Mouse (Mus musculus) heart, postnatal 36 days (tissue): Measurements from ENCODE around the gene Epop. TPM values are rescaled to one million over a fixed set of nuclear protein-coding genes. Genes with fewer than 3 reads are reported as not detected.
A peak's percentile ranks its signal among the peaks of the same experiment; 100 is the strongest.

ENCODE experiments used
- DNase-seq, 2 experiments: peaks; one replicate each; pipeline ENCODE4 v3.0.0; 2021 to 2022
- intact Hi-C: fragments of 180-260 bp; cut with DNase I; formaldehyde crosslinking; loops from one replicate; pipeline ENCODE4 v1.15.1; 2025
- total RNA-seq, 2 experiments: library from RNA; stranded (reverse); gene quantifications; 2 replicates each; pipeline ENCODE4 v1.2.3; 2021

Epop gene
- total RNA-seq, 2 experiments from 2014 or later, result 0.95 to 2.4 TPM

GRCm38 (mm10) chr11:97631938-97632337 lies 2.4 kb upstream of the Epop start:
- peak; percentile 81 to 86 for DNase-seq
- intact Hi-C loops, result no loop called here

GRCm38 (mm10) chr11:97631500-97631899 lies 2.0 kb upstream of the Epop start:
- no peak for DNase-seq
- intact Hi-C loops, result no loop called here

- DNase-seq, result no peak
- intact Hi-C loops, result no loop called here
Measured at GRCm38 (mm10) chr11:97631046-97631445, 1.5 kb upstream of the Epop start.

- intact Hi-C loops, result loop anchor here (5.0 kb wide), 1 partner anchor 222 kb away; no protein-coding TSS in a partner anchor
- DNase-seq, result peak; percentile 13 to 36
Measured at GRCm38 (mm10) chr11:97628568-97629518, 659 bp downstream of the Epop start.

GRCm38 (mm10) chr11:97628303-97628567 lies 1.3 kb downstream of the Epop start:
- intact Hi-C loops, result loop anchor here (5.0 kb wide), 1 partner anchor 221 kb away; no protein-coding TSS in a partner anchor
- DNase-seq, result no peak

- peak in 1 of 2 experiments; percentile 12 for DNase-seq
- intact Hi-C loops, result loop anchor here (5.0 kb wide), 1 partner anchor 220 kb away; no protein-coding TSS in a partner anchor
Measured at GRCm38 (mm10) chr11:97627556-97628302, 1.8 kb downstream of the Epop start.

- intact Hi-C loops, result loop anchor here (5.0 kb wide), 1 partner anchor 220 kb away; no protein-coding TSS in a partner anchor
Measured at GRCm38 (mm10) chr11:97626850-97627249, 2.7 kb downstream of the Epop start.

GRCm38 (mm10) chr11:97626431-97626830 lies 3.1 kb downstream of the Epop start:
- intact Hi-C loops, result loop anchor here (5.0 kb wide), 1 partner anchor 219 kb away; no protein-coding TSS in a partner anchor
- no peak for DNase-seq

More at GRCm38 (mm10) chr11:97626850-97627249, 2.7 kb downstream of the Epop start:
- DNase-seq, result no peak

GRCm38 (mm10) chr11:97625551-97625950 lies 4.0 kb downstream of the Epop start:
- no peak for DNase-seq
- intact Hi-C loops, result loop anchor here (5.0 kb wide), 1 partner anchor 218 kb away; no protein-coding TSS in a partner anchor

- no peak for DNase-seq
- intact Hi-C loops, result no loop called here
Measured at GRCm38 (mm10) chr11:97623166-97623565, 6.3 kb downstream of the Epop start.

GRCm38 (mm10) chr11:97622440-97622839 lies 7.1 kb downstream of the Epop start:
- peak; percentile 67 to 69 for DNase-seq
- intact Hi-C loops, result loop anchor here (1.0 kb wide), 3 partner anchors 91 to 146 kb away; no protein-coding TSS in a partner anchor

GRCm38 (mm10) chr11:97619391-97619795 lies 10.1 kb downstream of the Epop start:
- intact Hi-C loops, result no loop called here
- peak; percentile 28 to 54 for DNase-seq

GRCm38 (mm10) chr11:97618368-97618767 lies 11.1 kb downstream of the Epop start:
- no peak for DNase-seq
- intact Hi-C loops, result no loop called here

GRCm38 (mm10) chr11:97615276-97615675 lies 14.2 kb downstream of the Epop start:
- no peak for DNase-seq
- intact Hi-C loops, result no loop called here

- intact Hi-C loops, result no loop called here
Measured at GRCm38 (mm10) chr11:97611076-97611475, 18.4 kb downstream of the Epop start.

GRCm38 (mm10) chr11:97609743-97610142 lies 19.8 kb downstream of the Epop start:
- DNase-seq, result no peak
- intact Hi-C loops, result no loop called here

More at GRCm38 (mm10) chr11:97611076-97611475, 18.4 kb downstream of the Epop start:
- DNase-seq, result no peak

- intact Hi-C loops, result no loop called here
- no peak for DNase-seq
Measured at GRCm38 (mm10) chr11:97608933-97609332, 20.6 kb downstream of the Epop start.

- DNase-seq, result no peak
- intact Hi-C loops, result no loop called here
Measured at GRCm38 (mm10) chr11:97607056-97607725, 22.3 kb downstream of the Epop start.

GRCm38 (mm10) chr11:97603891-97604290 lies 25.6 kb downstream of the Epop start:
- intact Hi-C loops, result no loop called here
- peak in 1 of 2 experiments; percentile 27 for DNase-seq

- DNase-seq, result no peak
- intact Hi-C loops, result no loop called here
Measured at GRCm38 (mm10) chr11:97602223-97602622, 27.3 kb downstream of the Epop start.
